ENCODE assay signal across 13 mouse cellular contexts in genomic region chr10:86388803-86389202, GRCm38 (mm10).
A peak's percentile ranks its signal among the peaks of the same experiment; 100 is the strongest.
DNase-seq lines count a peak whose midpoint lies in the region; ATAC-seq lines count a peak whose summit lies in the region.
"Had no signal": no experiment of that assay in that cellular context is flagged by ENCODE, and none has a peak within 500 bp of the region (broad histone marks: within the 10 kb centered on the region; RNA-seq: fewer than 3 reads in every experiment).

No protein-coding gene starts in this region.

- intact Hi-C loops in left cerebral cortex, postnatal 4 days (cut with DNase I): no loop called here

- ATAC-seq in cerebellum, adult (ENCODE audit: insufficient number of reproducible peaks, low FRiP score, low TSS enrichment): no peak; the same call in 1 of the 2 replicates
- no peak for ATAC-seq in granulocyte monocyte progenitor cell, adult 5-6 weeks (replicated peaks; ENCODE audit: poor library complexity, severe bottlenecking)
- ATAC-seq: midbrain, embryonic 13.5 days had no signal

- DNase-seq in cerebellum, adult 9-10 months: peak; percentile 31
- peak; percentile 16 for DNase-seq in left cerebral cortex, adult 11 months (ENCODE audit: low spot score)
- DNase-seq in left cerebral cortex, postnatal 4 days: no peak
- DNase-seq in left cerebral cortex, adult 9 months (ENCODE audit: low spot score in 2 of 2): peak; percentile 11 to 63
- DNase-seq in spleen, adult 12 weeks (ENCODE audit: low spot score): no peak
- DNase-seq in gastrocnemius, adult 18-20 months (ENCODE audit: low spot score): no peak
- DNase-seq: gastrocnemius, postnatal 36 days; kidney, adult 9 months; liver, embryonic 13.5 days; lung, postnatal 14 days had no signal

Comparison
In these comparisons a context has a peak if more than half of its experiments do, and no peak if none do; other contexts are left out.
1. DNase-seq: peak in cerebellum, adult 9-10 months (single experiment), left cerebral cortex, adult 11 months (single experiment) and left cerebral cortex, adult 9 months (2 of 2); none in left cerebral cortex, postnatal 4 days (single experiment), spleen, adult 12 weeks (single experiment) and gastrocnemius, adult 18-20 months (single experiment).